Mouse (Mus musculus) frontal cortex, postnatal 10 days (tissue): ENCODE measurements at regions not wholly inside any gene's neighbourhood (a gene's known extent, or its start where the extent isn't known, plus 50 kb on each side); places are given as distances from the start of the nearest gene placed in this dataset.

Experiments
- DNase-seq, 2 experiments: peaks; one replicate each; pipeline ENCODE4 v3.0.0; 2022; ENCODE audit warnings: low spot score in 2 of 2, mixed read lengths in 1 of 2

GRCm38 (mm10) chr10:44589352-44589751 is 61.1 kb upstream of the Prdm1 start:
- no peak for DNase-seq

- no peak for DNase-seq
These were observed 54.4 kb upstream of the Prdm1 start for GRCm38 (mm10) chr10:44582736-44583135.
